Mouse (Mus musculus): ENCODE measurements around the gene Ckap4. TPM values are rescaled to one million over a fixed set of nuclear protein-coding genes. Genes with fewer than 3 reads are reported as not detected.

Gene Ckap4
- polyA plus RNA-seq (2015; fragmentation: Nextera tagmentation; extraction: Ambion mirVana): 130 and 162 TPM in 2 replicates

DNA sequence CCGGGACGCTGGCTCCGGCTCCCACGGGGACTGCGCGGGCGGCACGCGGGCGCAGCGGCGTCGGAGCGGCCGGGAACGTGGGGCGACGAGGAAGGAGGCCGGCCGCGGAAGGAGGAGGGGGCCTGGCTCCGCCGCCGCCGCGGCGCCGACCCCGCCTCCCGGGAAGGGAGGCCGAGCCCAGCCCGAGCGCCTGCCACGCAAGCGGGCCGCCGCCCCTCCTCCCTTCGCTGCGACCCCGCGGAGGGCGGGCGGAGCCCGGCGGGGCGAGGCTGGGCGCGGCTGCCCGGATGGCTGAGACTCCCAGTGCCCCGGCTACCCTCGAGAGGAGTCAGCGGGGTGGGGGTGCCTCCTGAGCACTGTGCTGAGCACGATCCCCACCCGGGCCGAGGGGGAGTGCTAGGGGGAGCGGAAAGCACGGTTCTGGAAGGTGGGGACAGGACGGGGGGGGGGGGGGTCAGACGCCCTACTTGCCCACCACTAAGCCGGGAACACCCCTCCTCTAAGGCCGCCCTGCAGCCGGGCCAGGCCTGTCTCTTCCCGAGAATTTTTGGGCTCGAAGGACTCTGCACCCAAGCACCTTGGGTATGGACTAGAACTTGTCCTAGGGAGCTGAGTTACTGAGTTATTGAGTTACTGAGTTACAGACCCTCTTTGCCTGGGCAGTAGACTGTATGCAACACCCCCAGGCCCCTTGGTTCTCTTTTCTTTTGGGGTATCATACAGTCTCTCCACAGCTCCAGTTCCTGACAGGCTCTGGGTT, at the start of gene Ckap4:
TSS of gene Ckap4 (minus strand) at position 151 of the 760 bp plus-strand sequence.
- under 1% methylated on average over 39 of the region's 64 CpGs for WGBS
- peak within 1 kb of the TSS; percentile 65 for H3K4me2 ChIP-seq
- no peaks in the 10 kb centered on the region for H3K9me3 ChIP-seq
- H3K9ac ChIP-seq: peak within 1 kb of the TSS; percentile 95
- ATAC-seq (ENCODE audit: insufficient number of reproducible peaks, low FRiP score, low TSS enrichment, low read depth): peak; percentile 89
- H3K36me3 ChIP-seq: peaks cover 8% of the 10 kb centered on the region; the same call in 1 of the 2 replicates
- H3K27me3 ChIP-seq: no peaks in the 10 kb centered on the region
- H3K27ac ChIP-seq: peak within 1 kb of the TSS; percentile 91
- H3K4me1 ChIP-seq: peaks cover 32% of the 10 kb centered on the region
- H3K4me3 ChIP-seq: peak within 1 kb of the TSS; percentile 91

DNA sequence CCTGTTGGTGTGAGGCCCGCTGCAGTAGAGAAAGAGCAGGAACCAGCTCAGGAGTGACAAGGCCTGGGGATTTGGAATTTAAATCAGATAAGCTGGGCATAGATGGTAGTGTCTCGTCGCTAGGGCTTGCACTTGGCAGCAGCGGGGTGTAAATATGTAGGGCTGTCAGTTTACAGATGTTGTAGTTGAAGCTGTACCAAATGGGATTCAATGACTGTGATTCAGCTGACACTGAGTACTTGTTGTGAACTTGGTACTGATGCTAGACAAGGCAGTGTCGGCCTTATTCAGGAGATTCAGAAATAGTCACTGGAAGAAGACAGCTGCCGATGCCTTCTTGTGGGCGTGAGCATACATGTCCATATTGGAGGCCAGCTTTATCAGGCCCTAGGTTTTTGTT, 48.4 kb upstream of the Ckap4 start:
- 70% methylated on average over 7 of the region's 7 CpGs for WGBS
- H3K27ac ChIP-seq: no peak overlapping the region
- ATAC-seq (ENCODE audit: insufficient number of reproducible peaks, low FRiP score, low TSS enrichment, low read depth): no peak
- H3K4me2 ChIP-seq: no peak overlapping the region
- no peaks in the 10 kb centered on the region for H3K9me3 ChIP-seq
- peaks cover 14% of the 10 kb centered on the region for H3K4me1 ChIP-seq
- H3K36me3 ChIP-seq: no peaks in the 10 kb centered on the region
- no peaks in the 10 kb centered on the region for H3K27me3 ChIP-seq
- no peak overlapping the region for H3K4me3 ChIP-seq
- H3K9ac ChIP-seq: no peak overlapping the region

DNA sequence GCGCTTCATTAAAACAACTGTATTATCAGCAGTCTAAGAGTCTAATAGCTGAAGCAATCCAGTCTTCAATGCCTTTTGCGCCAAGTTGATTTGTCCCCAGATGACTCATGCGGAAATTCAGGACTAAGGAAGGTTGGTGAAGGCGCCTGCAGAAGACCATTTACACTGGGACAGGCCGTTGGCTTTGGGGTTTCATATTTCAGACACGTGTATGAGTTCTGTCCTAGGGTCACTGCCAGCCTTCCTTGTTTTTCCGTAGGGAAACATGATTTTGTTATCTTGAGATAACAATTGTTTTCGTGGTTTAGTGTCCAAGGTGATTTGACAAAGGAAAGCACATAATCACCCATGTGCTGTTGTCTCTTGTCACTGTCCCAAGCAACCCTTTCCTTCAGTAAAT, 47.3 kb upstream of the Ckap4 start:
- no peak for ATAC-seq (ENCODE audit: insufficient number of reproducible peaks, low FRiP score, low TSS enrichment, low read depth)
- no peaks in the 10 kb centered on the region for H3K36me3 ChIP-seq
- H3K4me3 ChIP-seq: no peak overlapping the region
- 64% methylated on average over 8 of the region's 8 CpGs for WGBS
- H3K27me3 ChIP-seq: no peaks in the 10 kb centered on the region
- no peak overlapping the region for H3K9ac ChIP-seq
- no peaks in the 10 kb centered on the region for H3K9me3 ChIP-seq
- H3K27ac ChIP-seq: no peak overlapping the region
- peaks cover 16% of the 10 kb centered on the region for H3K4me1 ChIP-seq
- no peak overlapping the region for H3K4me2 ChIP-seq

DNA sequence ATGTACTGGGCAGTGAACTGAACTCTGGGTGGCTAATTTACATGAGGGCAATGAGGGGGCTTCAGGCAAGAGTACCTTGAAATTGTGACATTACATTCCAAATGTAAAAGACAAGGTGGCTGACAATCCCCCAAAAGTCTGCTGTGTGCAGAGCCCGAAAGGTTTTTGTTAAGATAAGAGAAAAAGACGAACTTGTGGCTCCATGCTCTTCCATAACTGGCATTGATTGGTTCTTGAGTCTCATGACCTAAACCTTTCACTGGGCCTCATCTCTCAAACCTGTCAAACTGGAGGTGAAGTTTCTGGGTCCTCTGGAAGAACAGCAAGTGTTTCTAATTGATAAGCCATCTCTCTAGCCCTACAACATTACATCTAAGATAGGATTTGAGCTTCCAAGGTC, 45.7 kb upstream of the Ckap4 start:
- no peak overlapping the region for H3K4me2 ChIP-seq
- H3K9me3 ChIP-seq: no peaks in the 10 kb centered on the region
- peaks cover 16% of the 10 kb centered on the region for H3K4me1 ChIP-seq
- no peak overlapping the region for H3K27ac ChIP-seq
- H3K4me3 ChIP-seq: no peak overlapping the region
- H3K36me3 ChIP-seq: no peaks in the 10 kb centered on the region
- no peak for ATAC-seq (ENCODE audit: insufficient number of reproducible peaks, low FRiP score, low TSS enrichment, low read depth)
- WGBS: 80% methylated on average over 2 of the region's 2 CpGs
- H3K9ac ChIP-seq: no peak overlapping the region
- no peaks in the 10 kb centered on the region for H3K27me3 ChIP-seq

DNA sequence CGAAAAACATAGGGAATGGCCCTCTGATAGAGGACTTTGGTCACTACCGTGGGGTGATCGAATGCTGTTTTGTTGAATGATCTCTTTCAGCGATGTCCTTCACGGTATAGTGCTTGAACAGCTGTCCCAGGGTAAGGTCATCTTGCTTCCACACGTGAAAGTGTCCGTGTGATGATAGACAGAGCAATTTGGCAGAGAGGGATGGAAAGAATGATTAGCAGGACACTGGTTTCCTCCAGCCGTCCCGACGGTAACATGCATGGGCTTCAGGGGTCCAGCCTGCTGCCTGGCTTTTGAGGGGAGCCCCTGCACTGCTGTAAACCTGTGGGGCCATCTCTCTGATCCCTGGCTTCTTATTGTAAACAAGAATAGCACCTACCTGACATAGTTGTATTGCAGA, 44.9 kb upstream of the Ckap4 start:
- peaks cover 16% of the 10 kb centered on the region for H3K4me1 ChIP-seq
- no peaks in the 10 kb centered on the region for H3K9me3 ChIP-seq
- H3K36me3 ChIP-seq: no peaks in the 10 kb centered on the region
- ATAC-seq (ENCODE audit: insufficient number of reproducible peaks, low FRiP score, low TSS enrichment, low read depth): no peak
- 78% methylated on average over 10 of the region's 10 CpGs for WGBS
- no peak overlapping the region for H3K4me2 ChIP-seq
- H3K9ac ChIP-seq: no peak overlapping the region
- H3K27me3 ChIP-seq: no peaks in the 10 kb centered on the region
- H3K4me3 ChIP-seq: no peak overlapping the region
- no peak overlapping the region for H3K27ac ChIP-seq

DNA sequence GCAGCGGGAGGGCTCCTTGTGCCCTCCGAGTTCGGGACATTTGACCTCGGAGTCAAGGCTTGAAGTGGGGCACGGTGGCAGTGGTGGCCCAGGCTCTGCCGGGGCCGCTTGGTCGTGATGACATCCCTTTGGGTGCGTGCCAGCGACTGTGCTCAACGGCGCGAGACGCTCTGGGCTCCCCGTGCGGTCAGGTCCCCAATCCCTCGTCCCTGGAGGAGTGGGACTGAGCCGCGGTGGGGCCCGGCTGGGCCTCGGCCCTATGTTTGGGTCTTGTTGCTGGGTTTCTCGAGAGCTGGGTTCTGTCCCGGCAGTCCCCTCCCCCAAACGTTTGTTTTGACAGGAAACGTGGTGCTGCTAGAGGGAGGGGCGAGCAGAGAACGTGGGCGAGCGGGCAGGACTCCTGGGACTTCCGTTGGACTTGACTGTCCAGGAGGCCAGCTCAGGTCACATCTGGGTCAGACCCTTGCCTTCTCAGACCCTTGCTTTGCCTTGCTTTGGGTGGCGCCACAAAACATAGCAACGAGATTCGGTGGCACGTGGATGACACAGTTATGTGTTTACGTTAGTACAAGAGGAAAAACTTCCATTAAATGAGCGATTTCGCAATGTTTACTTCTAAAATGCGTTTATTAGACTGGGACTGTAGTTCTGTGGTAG, 43.3 kb upstream of the Ckap4 start:
- 0 out of 2 replicates have a peak, but pooled peaks have one; percentile 10 for ATAC-seq (ENCODE audit: insufficient number of reproducible peaks, low FRiP score, low TSS enrichment, low read depth)
- H3K27ac ChIP-seq: peak overlapping the region; percentile 82
- WGBS: 2% methylated on average over 38 of the region's 38 CpGs

DNA sequence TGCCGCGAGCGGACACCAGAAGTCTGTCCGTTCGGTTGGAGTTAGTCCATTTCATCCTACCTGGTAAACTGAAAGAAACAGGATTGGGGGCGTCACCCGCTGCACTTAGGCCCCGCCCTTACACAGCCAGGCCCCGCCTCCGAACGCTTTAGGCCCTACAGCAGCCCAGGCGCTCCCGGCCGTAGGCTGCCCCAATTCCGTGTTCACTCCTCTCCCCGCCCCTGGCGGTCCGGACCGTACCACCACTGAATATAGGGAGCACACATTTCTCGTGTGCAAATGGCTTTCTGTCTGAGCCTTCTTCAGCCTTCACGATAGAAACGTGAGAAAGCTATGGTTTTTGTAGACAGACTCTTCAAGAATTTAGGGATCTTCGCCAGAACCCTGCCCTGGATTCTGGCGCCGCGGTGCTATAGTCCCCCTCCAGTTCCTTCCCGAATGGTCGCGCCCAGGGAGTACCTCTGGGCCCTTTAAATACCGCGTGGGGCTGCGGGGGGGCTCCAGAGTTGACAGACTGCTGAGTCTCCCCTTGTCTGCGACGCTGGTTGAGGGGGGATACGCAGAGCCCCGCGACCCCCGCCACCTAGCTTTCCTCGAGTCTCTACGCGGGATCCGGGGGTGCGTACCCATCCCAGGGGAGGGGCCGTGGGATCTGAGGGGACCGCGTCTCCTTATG, 42.7 kb upstream of the Ckap4 start, which contains the start of gene Tcp11l2:
TSS of gene Tcp11l2 (plus strand) at position 232 of the 676 bp plus-strand sequence.
- Histone ChIP-seq H3K9me3 (no peaks in the 10 kb centered on the region), H3K9ac (peak within 1 kb of the TSS; percentile 44), H3K27ac (peak within 1 kb of the TSS; percentile 82), H3K4me1 (peaks cover 16% of the 10 kb centered on the region), H3K36me3 (no peaks in the 10 kb centered on the region), H3K27me3 (no peaks in the 10 kb centered on the region), H3K4me3 (peak within 1 kb of the TSS; percentile 73), H3K4me2 (peak within 1 kb of the TSS; percentile 95)
- WGBS: under 1% methylated on average over 46 of the region's 46 CpGs
- ATAC-seq (ENCODE audit: insufficient number of reproducible peaks, low FRiP score, low TSS enrichment, low read depth): peak; percentile 99

More for the DNA sequence above, 43.3 kb upstream of the Ckap4 start:
- Histone ChIP-seq H3K9me3 (no peaks in the 10 kb centered on the region), H3K4me2 (peak overlapping the region; percentile 95), H3K4me3 (peak overlapping the region; percentile 73), H3K9ac (peak overlapping the region; percentile 44), H3K4me1 (peaks cover 16% of the 10 kb centered on the region), H3K36me3 (no peaks in the 10 kb centered on the region), H3K27me3 (no peaks in the 10 kb centered on the region)

DNA sequence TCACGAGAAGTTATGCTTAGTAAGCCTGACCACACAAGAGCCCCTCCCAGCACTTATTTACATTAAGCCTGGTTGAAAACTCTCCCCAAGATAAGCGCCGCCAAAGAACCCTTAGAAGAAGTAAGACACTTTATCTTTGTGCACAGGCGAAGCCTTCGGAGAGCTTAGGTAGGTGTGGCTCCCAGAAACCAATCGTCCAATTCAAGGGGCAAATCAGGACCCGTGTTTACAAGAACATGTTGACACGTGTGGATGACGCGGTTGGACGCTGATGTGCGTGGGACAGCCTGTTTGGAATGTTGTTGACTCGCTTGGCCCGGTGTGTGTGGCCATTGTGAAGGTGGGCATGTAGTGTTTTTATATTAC, 42.1 kb upstream of the Ckap4 start:
- under 1% methylated on average over 14 of the region's 14 CpGs for WGBS
- Histone ChIP-seq H3K4me3 (peak overlapping the region; percentile 73), H3K36me3 (no peaks in the 10 kb centered on the region), H3K9ac (no peak overlapping the region), H3K27ac (peak overlapping the region; percentile 11; the same call in 1 of the 2 replicates), H3K9me3 (no peaks in the 10 kb centered on the region), H3K4me2 (peak overlapping the region; percentile 95), H3K27me3 (no peaks in the 10 kb centered on the region), H3K4me1 (peaks cover 16% of the 10 kb centered on the region)
- ATAC-seq (ENCODE audit: insufficient number of reproducible peaks, low FRiP score, low TSS enrichment, low read depth): peak; percentile 64

DNA sequence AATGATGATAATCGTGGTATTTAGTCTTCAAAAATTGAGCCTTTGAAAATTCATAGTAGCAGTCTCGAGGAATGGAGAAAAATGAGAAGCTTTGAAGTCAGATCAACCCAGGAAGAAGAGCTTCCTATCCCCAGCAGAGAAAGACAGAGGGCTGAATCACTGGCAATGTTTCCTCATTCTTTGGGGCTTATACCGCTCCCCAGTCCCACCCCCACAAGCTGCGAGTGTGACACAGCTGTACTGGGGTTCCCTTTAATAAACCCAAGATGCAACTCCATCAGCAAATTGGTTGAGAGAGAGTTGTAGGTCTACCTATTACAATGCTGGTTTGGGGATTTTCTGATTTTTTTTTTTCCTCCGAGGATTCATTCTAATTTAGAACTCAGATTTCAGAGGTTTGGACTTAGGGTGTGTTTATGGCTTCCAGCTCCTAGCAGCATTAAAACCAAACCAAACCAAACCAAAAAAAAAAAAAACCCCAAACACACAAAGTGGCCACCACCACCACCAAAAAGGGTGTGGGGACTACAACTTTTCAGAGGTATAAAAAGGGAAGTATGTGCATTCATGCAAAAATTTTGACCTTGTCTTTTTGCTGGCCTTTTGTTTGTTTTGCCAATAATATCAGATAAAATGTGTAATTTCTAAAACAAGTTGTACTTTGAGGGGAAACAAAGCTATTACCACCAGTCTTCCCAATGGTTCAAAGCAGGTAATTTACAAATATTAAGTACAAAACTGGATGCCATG, 40.0 kb upstream of the Ckap4 start:
- Histone ChIP-seq H3K4me1 (peaks cover 16% of the 10 kb centered on the region), H3K4me3 (no peak overlapping the region), H3K9me3 (no peaks in the 10 kb centered on the region), H3K27me3 (no peaks in the 10 kb centered on the region), H3K9ac (no peak overlapping the region), H3K4me2 (no peak overlapping the region), H3K27ac (no peak overlapping the region), H3K36me3 (no peaks in the 10 kb centered on the region)
- ATAC-seq (ENCODE audit: insufficient number of reproducible peaks, low FRiP score, low TSS enrichment, low read depth): no peak
- WGBS: 54% methylated on average over 5 of the region's 5 CpGs

DNA sequence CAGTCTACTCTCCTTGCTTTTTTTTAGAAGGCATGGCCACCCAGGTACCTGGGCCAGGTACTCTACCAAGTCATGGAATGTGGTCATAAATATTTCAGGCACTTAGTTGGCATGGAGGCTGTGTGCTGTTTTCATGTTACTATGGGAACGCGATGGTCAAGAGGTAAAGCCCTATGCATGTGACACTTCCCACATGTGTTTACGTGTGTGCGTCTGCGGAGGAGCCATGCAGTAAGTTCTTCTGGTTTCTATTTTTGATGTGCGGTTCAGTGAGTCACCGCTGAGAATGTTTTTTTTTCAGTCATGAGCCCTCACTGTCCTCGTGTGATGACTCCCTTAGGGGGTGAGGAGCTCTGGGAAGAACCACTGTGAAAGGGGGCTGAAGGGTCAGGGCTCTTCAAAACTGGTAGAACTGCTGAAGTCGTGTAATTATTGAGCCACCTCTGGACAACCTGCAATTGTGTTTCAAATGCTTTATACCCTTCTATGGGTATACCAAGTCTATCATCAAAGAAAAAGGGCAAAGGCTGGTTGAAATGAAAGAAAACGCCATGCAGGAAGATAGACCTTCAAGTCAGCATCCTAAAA, 37.3 kb upstream of the Ckap4 start:
- 82% methylated on average over 10 of the region's 10 CpGs for WGBS
- no peak overlapping the region for H3K4me2 ChIP-seq
- H3K9ac ChIP-seq: no peak overlapping the region
- ATAC-seq (ENCODE audit: insufficient number of reproducible peaks, low FRiP score, low TSS enrichment, low read depth): no peak
- no peaks in the 10 kb centered on the region for H3K9me3 ChIP-seq
- H3K27ac ChIP-seq: no peak overlapping the region
- H3K4me3 ChIP-seq: no peak overlapping the region
- H3K36me3 ChIP-seq: no peaks in the 10 kb centered on the region
- H3K4me1 ChIP-seq: peaks cover 3% of the 10 kb centered on the region
- H3K27me3 ChIP-seq: no peaks in the 10 kb centered on the region

DNA sequence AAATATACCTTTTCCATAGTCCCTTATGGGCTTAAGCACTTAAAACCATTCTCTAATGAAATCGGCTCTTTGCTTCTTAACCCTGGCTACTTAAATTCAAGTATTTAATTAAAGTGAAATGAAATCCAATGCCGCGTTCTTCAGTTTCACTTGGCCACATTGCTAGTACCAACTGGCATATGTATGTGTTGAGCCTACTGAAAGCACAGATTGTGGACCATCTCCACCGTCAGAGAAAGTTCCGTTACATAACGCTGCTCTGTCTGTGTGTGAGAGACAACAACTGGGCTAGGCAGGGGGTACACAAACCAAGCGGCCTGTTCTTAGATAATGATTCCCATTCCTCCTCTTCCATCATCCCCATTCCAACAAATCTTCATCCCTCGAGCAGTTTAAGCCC, 30.6 kb upstream of the Ckap4 start:
- no peak for ATAC-seq (ENCODE audit: insufficient number of reproducible peaks, low FRiP score, low TSS enrichment, low read depth)
- Histone ChIP-seq H3K27ac (no peak overlapping the region), H3K4me3 (no peak overlapping the region), H3K4me2 (no peak overlapping the region), H3K36me3 (no peaks in the 10 kb centered on the region), H3K4me1 (peaks cover 7% of the 10 kb centered on the region; the same call in 1 of the 2 replicates), H3K27me3 (no peaks in the 10 kb centered on the region), H3K9ac (no peak overlapping the region), H3K9me3 (no peaks in the 10 kb centered on the region)
- 73% methylated on average over 8 of the region's 8 CpGs for WGBS

Measured in limb, embryonic 15.5 days (tissue).